Mouse (Mus musculus): ENCODE results near the gene Ube2i. TPM values are rescaled to one million over a fixed set of nuclear protein-coding genes. Genes with fewer than 3 reads are reported as not detected.

Gene Ube2i
- total RNA-seq (2014; fragmentation: Nextera tagmentation), result 356 and 387 TPM in 2 replicates
- 268 and 276 TPM in 2 replicates for total RNA-seq (2017)

DNA sequence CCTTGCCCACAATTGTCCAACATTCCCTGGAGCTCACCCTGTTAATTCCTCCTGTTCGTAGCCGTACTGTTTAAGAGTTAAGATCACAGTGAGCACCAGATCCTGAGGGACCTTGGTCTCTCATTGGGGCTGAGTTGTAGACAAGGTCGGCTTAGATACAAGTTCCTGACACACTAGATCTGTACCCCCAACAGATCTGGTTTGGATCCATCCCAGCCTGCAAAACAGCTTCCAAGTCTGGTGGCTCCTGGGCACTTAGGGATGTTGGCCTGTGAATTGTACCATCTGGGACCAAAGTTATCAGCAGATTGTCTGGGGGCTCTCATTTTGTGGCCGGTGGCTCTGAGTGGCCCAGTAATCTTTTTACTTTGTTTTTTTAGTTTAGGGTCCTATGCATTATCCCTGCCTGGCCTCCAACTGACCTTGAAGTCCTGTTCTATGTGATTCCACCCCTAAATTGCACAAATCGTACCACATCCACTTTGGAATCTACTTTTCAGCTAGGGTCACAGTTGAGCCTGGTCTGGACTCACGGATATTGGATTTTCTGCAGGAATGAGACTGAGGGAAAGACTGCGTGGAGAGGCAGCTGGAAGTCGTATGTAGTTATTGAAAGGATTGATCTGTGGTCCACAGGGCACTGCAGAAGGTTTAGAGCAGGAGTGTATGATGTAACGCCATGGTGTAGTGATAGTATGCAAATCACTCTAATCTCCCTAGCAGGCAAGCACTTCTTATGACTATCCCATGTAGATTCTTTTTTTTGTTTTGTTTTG lies at the start of gene Ube2i:
Gene Ube2i, minus strand, starts transcription at position 52 of the 776 bp plus-strand sequence.
- no peak for ATAC-seq (replicated peaks; ENCODE audit: poor library complexity, severe bottlenecking)

DNA sequence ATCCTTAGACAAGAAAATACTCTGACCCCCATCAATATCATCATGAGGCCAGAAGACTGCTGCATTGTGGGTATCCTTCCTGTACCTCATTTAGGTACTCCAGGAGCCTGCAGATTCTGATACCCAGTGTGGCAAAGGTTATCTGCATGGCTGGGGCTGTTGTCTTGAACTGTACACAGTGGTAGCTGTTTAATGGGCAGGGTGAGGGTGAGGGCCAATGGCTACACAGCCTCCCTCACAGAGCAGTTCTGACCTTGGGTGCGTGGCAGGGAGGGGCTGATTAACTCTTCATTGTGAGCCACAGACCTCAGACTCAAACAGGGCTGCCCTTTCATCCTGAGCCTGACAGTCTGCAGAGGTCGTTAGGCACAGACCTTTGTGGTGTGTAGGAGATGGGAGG lies 48.5 kb upstream of the Ube2i start:
- no peak for ATAC-seq (replicated peaks; ENCODE audit: poor library complexity, severe bottlenecking)

GRCm38 (mm10) chr17:25320819-25321218 lies 46.4 kb upstream of the Ube2i start:
- ATAC-seq (replicated peaks; ENCODE audit: poor library complexity, severe bottlenecking), result no peak

- no peak for ATAC-seq (replicated peaks; ENCODE audit: poor library complexity, severe bottlenecking)
Measured at GRCm38 (mm10) chr17:25318354-25318753, 43.9 kb upstream of the Ube2i start, which contains the start of gene Prss29. Prss29 (plus strand) TSS chr17:25318654.

- ATAC-seq (replicated peaks; ENCODE audit: poor library complexity, severe bottlenecking), result no peak
Measured at GRCm38 (mm10) chr17:25308346-25308745, 33.9 kb upstream of the Ube2i start, which contains the start of gene Prss28. Prss28 (plus strand) TSS chr17:25308646.

- ATAC-seq (replicated peaks; ENCODE audit: poor library complexity, severe bottlenecking), result no peak
Measured at GRCm38 (mm10) chr17:25298094-25298493, 23.7 kb upstream of the Ube2i start, which contains the start of gene Prss34. Prss34 (plus strand) TSS chr17:25298394.

DNA sequence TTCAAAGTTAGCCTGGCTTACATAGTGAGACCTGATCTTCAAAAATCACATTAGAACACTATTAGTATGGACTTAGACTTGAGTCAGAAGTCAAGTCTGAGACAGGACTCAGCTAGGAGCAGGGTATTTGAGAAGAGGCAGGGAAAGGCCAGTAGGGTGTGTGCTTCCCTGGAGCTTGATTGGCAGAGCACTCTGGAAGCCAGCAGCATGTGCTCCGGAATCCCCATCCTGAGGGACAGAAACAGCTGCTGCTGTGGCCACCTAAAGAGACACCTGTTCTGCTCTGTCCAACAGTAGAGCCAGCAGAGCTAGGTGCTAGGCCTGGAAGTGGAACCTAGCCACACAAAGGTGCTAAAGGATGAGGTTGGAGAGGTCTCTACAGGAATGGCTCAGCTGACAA lies 19.7 kb upstream of the Ube2i start:
- no peak for ATAC-seq (replicated peaks; ENCODE audit: poor library complexity, severe bottlenecking)

DNA sequence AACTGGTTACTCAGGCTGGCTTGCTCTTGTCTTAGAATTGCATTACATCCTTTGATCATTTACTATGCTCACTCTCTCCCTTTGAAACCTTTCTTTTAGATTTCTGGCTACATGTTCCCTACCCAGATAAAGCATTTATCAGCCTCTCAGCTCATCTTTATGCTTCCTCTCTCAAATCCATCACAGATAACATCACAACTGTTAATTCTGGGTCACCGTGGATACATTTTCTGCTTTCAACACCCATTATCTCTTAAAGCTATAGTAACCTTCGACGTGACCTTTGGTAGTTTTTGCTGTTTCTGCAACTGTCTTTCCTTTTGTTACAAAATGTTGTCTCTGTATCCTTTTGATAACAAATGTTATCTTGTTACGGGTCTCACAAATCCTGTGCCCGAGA lies 19.1 kb upstream of the Ube2i start:
- ATAC-seq (replicated peaks; ENCODE audit: poor library complexity, severe bottlenecking), result no peak

DNA sequence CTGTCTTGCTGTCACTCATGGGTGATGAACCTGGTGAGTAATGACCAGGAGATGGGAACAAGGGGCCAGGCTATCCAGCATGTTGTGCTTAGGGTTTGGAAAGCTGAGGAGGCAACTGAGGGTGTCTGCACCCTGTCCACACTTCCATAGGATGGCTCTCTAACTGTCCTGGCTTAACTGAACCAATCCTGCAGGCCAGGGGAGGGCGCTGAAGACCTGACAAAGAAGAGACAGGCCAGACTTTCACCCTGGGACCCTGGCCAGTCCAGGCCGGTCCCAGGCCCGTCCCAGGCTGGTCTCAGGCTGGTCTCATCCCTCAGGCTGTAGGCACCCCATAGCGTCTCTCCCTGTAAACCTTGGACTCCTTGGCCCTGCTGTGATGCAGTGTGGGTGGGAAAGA lies 16.0 kb upstream of the Ube2i start:
- no peak for ATAC-seq (replicated peaks; ENCODE audit: poor library complexity, severe bottlenecking)

- peak; percentile 84 for ATAC-seq (replicated peaks; ENCODE audit: poor library complexity, severe bottlenecking)
Measured at GRCm38 (mm10) chr17:25288842-25289241, 14.4 kb upstream of the Ube2i start.

DNA sequence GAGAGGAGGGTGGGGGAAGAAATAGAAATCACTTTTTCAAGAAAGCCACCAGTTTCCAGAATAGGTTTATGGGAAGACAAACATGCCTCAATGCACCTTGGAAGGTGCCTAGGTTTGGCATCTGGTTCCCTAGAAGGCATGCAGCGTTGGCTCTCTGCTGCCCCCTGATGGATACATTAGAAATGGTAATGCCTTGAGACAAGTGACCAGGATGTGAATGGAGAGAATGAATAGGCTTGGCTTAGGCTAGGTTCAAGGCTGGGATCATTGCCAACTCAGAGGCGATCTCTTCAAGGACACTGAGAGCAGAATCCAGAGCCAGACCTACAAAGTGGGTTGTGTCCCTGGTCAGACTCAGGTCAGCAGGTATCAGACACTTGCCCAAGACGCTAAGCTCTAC lies 10.6 kb upstream of the Ube2i start:
- peak; percentile 76 for ATAC-seq (replicated peaks; ENCODE audit: poor library complexity, severe bottlenecking)

- ATAC-seq (replicated peaks; ENCODE audit: poor library complexity, severe bottlenecking), result peak; percentile 50
Measured at GRCm38 (mm10) chr17:25282133-25282532, 7.7 kb upstream of the Ube2i start.

GRCm38 (mm10) chr17:25275833-25276232 lies 1.4 kb upstream of the Ube2i start:
- no peak for ATAC-seq (replicated peaks; ENCODE audit: poor library complexity, severe bottlenecking)

- peak; percentile 79 for ATAC-seq (replicated peaks; ENCODE audit: poor library complexity, severe bottlenecking)
Measured at GRCm38 (mm10) chr17:25273706-25274501, 518 bp downstream of the Ube2i start.

GRCm38 (mm10) chr17:25272951-25273705 lies 1.3 kb downstream of the Ube2i start:
- ATAC-seq (replicated peaks; ENCODE audit: poor library complexity, severe bottlenecking), result peak; percentile 60

GRCm38 (mm10) chr17:25272326-25272725 lies 2.1 kb downstream of the Ube2i start:
- 0 out of 2 replicates have a peak, but pooled peaks have one; percentile 8 for ATAC-seq (replicated peaks; ENCODE audit: poor library complexity, severe bottlenecking)

DNA sequence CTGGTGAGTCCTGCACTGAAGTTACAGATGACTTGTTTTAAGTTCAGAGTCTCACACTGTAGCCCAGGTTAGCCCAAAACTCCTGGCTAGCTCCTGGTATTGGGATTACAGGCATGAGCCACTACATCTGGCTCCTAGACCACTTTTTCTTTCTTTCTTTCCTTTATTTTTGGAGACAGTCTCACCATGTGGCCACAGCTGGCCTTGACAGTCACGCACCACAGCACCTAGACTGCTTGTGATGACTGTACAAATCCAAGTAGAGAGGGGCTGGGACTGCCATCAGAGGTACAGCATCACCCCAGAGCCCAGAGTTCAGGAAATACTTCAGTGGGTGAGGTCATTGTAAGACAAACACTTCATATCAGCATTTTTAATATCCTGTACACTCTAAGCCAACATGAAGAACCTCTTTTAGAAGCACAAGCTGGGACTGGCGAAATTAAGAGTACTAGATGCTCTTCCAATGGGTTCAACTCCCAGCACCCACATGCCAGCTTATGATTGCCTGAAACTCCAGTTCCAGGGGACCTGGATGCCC lies 3.6 kb downstream of the Ube2i start:
- ATAC-seq (replicated peaks; ENCODE audit: poor library complexity, severe bottlenecking), result no peak

DNA sequence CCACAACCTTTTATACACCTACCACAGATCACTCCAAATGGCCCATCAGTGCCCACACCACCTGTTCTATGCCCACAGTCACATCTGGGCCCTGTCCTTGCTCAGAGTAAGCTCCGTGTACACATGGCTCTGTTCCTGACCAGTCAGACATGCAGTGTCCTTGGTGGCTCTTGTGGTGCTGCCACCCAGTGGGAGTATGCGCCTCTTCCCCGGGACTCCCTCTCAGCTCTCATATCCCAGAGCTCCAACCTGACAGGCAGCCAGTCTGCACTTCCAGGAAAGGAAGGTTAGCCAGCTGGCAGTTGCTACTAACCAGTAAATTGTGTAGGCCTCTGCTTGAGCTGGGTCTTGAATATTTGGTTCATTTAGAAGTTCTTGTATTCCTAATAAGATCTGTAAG lies 10.0 kb downstream of the Ube2i start:
- no peak for ATAC-seq (replicated peaks; ENCODE audit: poor library complexity, severe bottlenecking)

DNA sequence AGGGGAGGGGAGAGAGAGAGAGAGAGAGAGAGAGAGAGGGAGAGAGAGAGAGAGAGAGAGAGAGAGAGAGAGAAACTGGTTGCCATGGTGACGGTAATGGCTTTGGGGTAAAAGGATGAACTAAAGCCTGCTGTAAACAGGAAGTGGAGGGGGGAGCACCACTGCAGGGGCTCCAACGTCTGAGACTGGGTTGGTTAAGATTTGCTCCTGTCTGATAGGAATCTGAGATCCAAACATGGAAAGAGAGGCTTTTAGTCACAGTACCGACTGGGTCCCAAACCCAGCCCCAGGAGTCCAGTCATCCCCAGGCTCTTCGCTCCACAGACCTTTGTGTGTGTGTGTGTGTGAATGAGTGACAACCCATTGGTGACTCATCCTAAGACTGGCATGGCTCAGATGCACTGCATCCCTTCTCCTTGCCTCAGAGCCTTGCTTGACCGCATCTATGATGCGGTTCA lies 16.6 kb downstream of the Ube2i start:
- ATAC-seq (replicated peaks; ENCODE audit: poor library complexity, severe bottlenecking), result peak; percentile 35; the same call in 1 of the 2 replicates

GRCm38 (mm10) chr17:25256140-25256754 lies 18.2 kb downstream of the Ube2i start, which contains the start of gene Baiap3:
Baiap3 (minus strand) TSS chr17:25256364.
- no peak for ATAC-seq (replicated peaks; ENCODE audit: poor library complexity, severe bottlenecking)
